Mouse (Mus musculus): ENCODE measurements around the gene Uvrag. TPM values are rescaled to one million over a fixed set of nuclear protein-coding genes. Genes with fewer than 3 reads are reported as not detected.

Uvrag gene
- total and polyA plus RNA-seq, 3 experiments: 15.0 to 19.5 TPM; not detected in 1

GRCm38 (mm10) chr7:99060476-99060875 is 80.5 kb downstream of the Uvrag start:
- H3K27ac ChIP-seq (ENCODE audit: control insufficient read depth, low read depth, low read length): no peak overlapping the region
- no peaks in the 10 kb centered on the region for H3K27me3 ChIP-seq (ENCODE audit: control insufficient read depth in 1 of 2, insufficient read depth in 2 of 2, low read length in 2 of 2)
- no peaks in the 10 kb centered on the region for H3K9me3 ChIP-seq (replicated peaks; ENCODE audit: insufficient read depth, low read length)
- H3K4me3 ChIP-seq (ENCODE audit: control insufficient read depth in 1 of 2, insufficient read depth in 1 of 2, low read depth in 2 of 2, low read length in 2 of 2): no peak overlapping the region
- no peak for DNase-seq (ENCODE audit: low read depth, low spot score)
- H3K4me1 ChIP-seq (ENCODE audit: control insufficient read depth in 1 of 2, insufficient read depth in 2 of 2, low read length in 2 of 2): no peaks in the 10 kb centered on the region
- peaks cover 0 to 2% of the 10 kb centered on the region in 2 experiments; a peak in 2 of 4 replicates for H3K36me3 ChIP-seq (ENCODE audit: control insufficient read depth in 1 of 2, insufficient read depth in 2 of 2, low read length in 2 of 2)
- H3K9ac ChIP-seq (ENCODE audit: control insufficient read depth, low read depth, low read length, poor library complexity, severe bottlenecking): no peak overlapping the region
- TF ChIP-seq MAZ (IDR thresholded peaks at IDR 0.05; ENCODE audit: low read depth, low read length): no peak
- TF ChIP-seq MEF2A (IDR thresholded peaks at IDR 0.05; ENCODE audit: extremely low read depth, insufficient replicate concordance, low read depth, low read length, poor library complexity, severe bottlenecking): no peak
- TF ChIP-seq MAFK (IDR thresholded peaks at IDR 0.05; ENCODE audit: borderline replicate concordance, low read depth, low read length): no peak
- TF ChIP-seq RCOR1 (IDR thresholded peaks at IDR 0.05; ENCODE audit: low read depth, low read length): no peak
- TF ChIP-seq HCFC1 (IDR thresholded peaks at IDR 0.05; ENCODE audit: low read depth, low read length): no peak
- no peak for TF ChIP-seq NELFE (IDR thresholded peaks at IDR 0.05; ENCODE audit: low read depth, low read length)
- no peak for TF ChIP-seq JUND (IDR thresholded peaks at IDR 0.05; ENCODE audit: low read depth, low read length)
- no peak for TF ChIP-seq MYC (IDR thresholded peaks at IDR 0.05; ENCODE audit: low read depth, low read length)
- TF ChIP-seq CHD2 (IDR thresholded peaks at IDR 0.05; ENCODE audit: low read length): no peak
- TF ChIP-seq RAD21 (IDR thresholded peaks at IDR 0.05; ENCODE audit: low read depth, low read length): no peak
- no peak for TF ChIP-seq SIN3A (IDR thresholded peaks at IDR 0.05; ENCODE audit: low read length)
- no peak for TF ChIP-seq MAX (IDR thresholded peaks at IDR 0.05; ENCODE audit: low read length)
- no peak for TF ChIP-seq TBP (IDR thresholded peaks at IDR 0.05; ENCODE audit: low read depth, low read length)
- H3K79me2 ChIP-seq (ENCODE audit: control insufficient read depth, insufficient read depth, low read length, poor library complexity): no peaks in the 10 kb centered on the region

GRCm38 (mm10) chr7:99059934-99060333 is 81.0 kb downstream of the Uvrag start:
- Histone ChIP-seq H3K4me1 (ENCODE audit: control insufficient read depth in 1 of 2, insufficient read depth in 2 of 2, low read length in 2 of 2) (no peaks in the 10 kb centered on the region), H3K9me3 (replicated peaks; ENCODE audit: insufficient read depth, low read length) (no peaks in the 10 kb centered on the region), H3K27me3 (ENCODE audit: control insufficient read depth in 1 of 2, insufficient read depth in 2 of 2, low read length in 2 of 2) (no peaks in the 10 kb centered on the region), H3K4me3 (ENCODE audit: control insufficient read depth in 1 of 2, insufficient read depth in 1 of 2, low read depth in 2 of 2, low read length in 2 of 2) (no peak overlapping the region), H3K79me2 (ENCODE audit: control insufficient read depth, insufficient read depth, low read length, poor library complexity) (no peaks in the 10 kb centered on the region), H3K36me3 (ENCODE audit: control insufficient read depth in 1 of 2, insufficient read depth in 2 of 2, low read length in 2 of 2) (peaks cover 0 to 2% of the 10 kb centered on the region in 2 experiments; a peak in 3 of 4 replicates), H3K9ac (ENCODE audit: control insufficient read depth, low read depth, low read length, poor library complexity, severe bottlenecking) (no peak overlapping the region), H3K27ac (ENCODE audit: control insufficient read depth, low read depth, low read length) (no peak overlapping the region)
- no peak for DNase-seq (ENCODE audit: low read depth, low spot score)
- no peak for TF ChIP-seq MEF2A (IDR thresholded peaks at IDR 0.05; ENCODE audit: extremely low read depth, insufficient replicate concordance, low read depth, low read length, poor library complexity, severe bottlenecking)

DNA sequence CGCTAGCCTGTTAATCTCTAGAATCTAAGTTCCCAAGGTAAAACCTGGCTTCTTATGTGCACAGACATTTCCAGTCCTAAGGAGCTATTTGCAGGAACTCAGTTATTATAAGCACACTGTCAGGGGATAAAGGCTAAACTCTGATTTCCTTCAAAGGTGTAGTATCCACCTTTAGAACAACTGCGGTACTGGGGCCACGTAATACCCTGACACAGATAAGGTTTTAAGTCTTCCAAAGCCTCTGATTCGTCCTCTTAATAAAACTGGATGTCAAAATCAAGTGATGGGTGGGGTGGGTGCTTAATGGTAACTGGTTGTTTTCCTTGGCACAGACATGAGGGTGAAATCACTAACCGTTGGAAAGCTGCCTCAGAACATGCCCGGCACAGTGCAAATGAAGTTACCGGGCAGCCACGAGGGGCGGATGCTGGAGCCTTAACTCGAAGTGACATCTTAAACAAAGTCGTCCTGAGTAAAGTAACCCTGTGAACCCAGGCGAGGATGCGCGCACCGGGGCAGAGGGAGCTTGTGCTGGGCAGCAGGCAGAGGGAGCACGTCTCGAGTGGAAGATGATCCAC is 83.8 kb downstream of the Uvrag start:
- Histone ChIP-seq H3K27me3 (ENCODE audit: control insufficient read depth in 1 of 2, insufficient read depth in 2 of 2, low read length in 2 of 2) (no peaks in the 10 kb centered on the region), H3K36me3 (ENCODE audit: control insufficient read depth in 1 of 2, insufficient read depth in 2 of 2, low read length in 2 of 2) (no peaks in the 10 kb centered on the region; a peak in 1 of 4 replicates), H3K79me2 (ENCODE audit: control insufficient read depth, insufficient read depth, low read length, poor library complexity) (no peaks in the 10 kb centered on the region), H3K27ac (ENCODE audit: control insufficient read depth, low read depth, low read length) (no peak overlapping the region), H3K9ac (ENCODE audit: control insufficient read depth, low read depth, low read length, poor library complexity, severe bottlenecking) (no peak overlapping the region), H3K4me1 (ENCODE audit: control insufficient read depth in 1 of 2, insufficient read depth in 2 of 2, low read length in 2 of 2) (no peaks in the 10 kb centered on the region; a peak in 1 of 4 replicates), H3K4me3 (ENCODE audit: control insufficient read depth in 1 of 2, insufficient read depth in 1 of 2, low read depth in 2 of 2, low read length in 2 of 2) (no peak overlapping the region), H3K9me3 (replicated peaks; ENCODE audit: insufficient read depth, low read length) (no peaks in the 10 kb centered on the region)
- DNase-seq (ENCODE audit: low read depth, low spot score): no peak
- TF ChIP-seq BHLHE40 (IDR thresholded peaks at IDR 0.05; ENCODE audit: borderline replicate concordance, low read depth, low read length) (no peak), CTCF (IDR thresholded peaks at IDR 0.05 in 2 of 3, conservative IDR thresholded peaks at IDR 0.05 in 1 of 3; ENCODE audit: control insufficient read depth in 1 of 3, insufficient read depth in 1 of 3, low read depth in 2 of 3, low read length in 3 of 3, poor library complexity in 1 of 3, severe bottlenecking in 1 of 3) (no peak), MEF2A (IDR thresholded peaks at IDR 0.05; ENCODE audit: extremely low read depth, insufficient replicate concordance, low read depth, low read length, poor library complexity, severe bottlenecking) (no peak), USF2 (IDR thresholded peaks at IDR 0.05; ENCODE audit: borderline replicate concordance in 1 of 2, insufficient read depth in 1 of 2, low read depth in 1 of 2, low read length in 2 of 2) (no peak), SMC3 (IDR thresholded peaks at IDR 0.05; ENCODE audit: low read depth, low read length) (no peak), TAL1 (IDR thresholded peaks at IDR 0.05; ENCODE audit: low read length) (no peak), GATA1 (IDR thresholded peaks at IDR 0.05; ENCODE audit: low read depth, low read length) (no peak), MAX (IDR thresholded peaks at IDR 0.05; ENCODE audit: low read length) (no peak), CHD1 (IDR thresholded peaks at IDR 0.05; ENCODE audit: low read depth, low read length) (no peak), TCF12 (IDR thresholded peaks at IDR 0.05; ENCODE audit: low read depth, low read length) (no peak), SIN3A (IDR thresholded peaks at IDR 0.05; ENCODE audit: low read length) (no peak), NRF1 (IDR thresholded peaks at IDR 0.05; ENCODE audit: insufficient read depth, low read depth, low read length, poor library complexity, severe bottlenecking) (no peak), UBTF (IDR thresholded peaks at IDR 0.05; ENCODE audit: borderline replicate concordance, insufficient read depth, low read depth, low read length) (no peak), KAT2A (conservative IDR thresholded peaks at IDR 0.05; ENCODE audit: low read depth, low read length) (no peak), NELFE (IDR thresholded peaks at IDR 0.05; ENCODE audit: low read depth, low read length) (no peak), CHD2 (IDR thresholded peaks at IDR 0.05; ENCODE audit: low read length) (no peak)
